Mouse (Mus musculus) stomach, embryonic 14.5 days (tissue): ENCODE data around the gene Ccdc117. TPM values are rescaled to one million over a fixed set of nuclear protein-coding genes. Genes with fewer than 3 reads are reported as not detected.
"Not testable (repeated sequence)": the region's sequence is repeated elsewhere in the genome, so short reads cannot be mapped to it uniquely, and the experiment has no call there.

Experiments
- ATAC-seq: fragments of 200-750 bp; cut with Nextera tagmentation; 2 replicates; pipeline ENCODE4 v1.8.0; 2017; ENCODE audit warnings: low read depth, moderate TSS enrichment; ENCODE audit not compliant: insufficient number of reproducible peaks, insufficient read depth, low FRiP score
- H3K27ac ChIP-seq: fragments of 300-500 bp; sonication (generic); 2 replicates; pipeline ENCODE4 v1.5.1; 2014; ENCODE audit warnings: mild to moderate bottlenecking, low read length, moderate library complexity, mixed read lengths
- H3K27me3 ChIP-seq: fragments of 300-500 bp; sonication (generic); 2 replicates; pipeline ENCODE4 v1.6.1; 2014; ENCODE audit warnings: low read length, control low read depth, mixed read lengths; ENCODE audit not compliant: control insufficient read depth, insufficient read depth
- H3K36me3 ChIP-seq: fragments of 300-500 bp; sonication (generic); 2 replicates; pipeline ENCODE4 v1.6.1; 2014; ENCODE audit warnings: mild to moderate bottlenecking, control low read depth, low read length, moderate library complexity, mixed read lengths; ENCODE audit not compliant: control insufficient read depth, insufficient read depth
- H3K4me1 ChIP-seq: fragments of 300-500 bp; sonication (generic); 2 replicates; pipeline ENCODE4 v1.6.1; 2014; ENCODE audit warnings: low read length, control low read depth, mixed read lengths; ENCODE audit not compliant: control insufficient read depth, insufficient read depth
- H3K4me2 ChIP-seq: fragments of 300-500 bp; sonication (generic); replicated peaks from 2 replicates; pipeline ENCODE4 v1.6.1; 2014; ENCODE audit warnings: low read depth, low read length, control low read depth
- H3K4me3 ChIP-seq: fragments of 300-500 bp; sonication (generic); 2 replicates; pipeline ENCODE4 v1.5.1; 2014; ENCODE audit warnings: low read depth, low read length, control low read depth
- H3K9ac ChIP-seq: fragments of 300-500 bp; sonication (generic); replicated peaks from 2 replicates; pipeline ENCODE4 v1.6.1; 2014; ENCODE audit warnings: low read depth, mild to moderate bottlenecking, control low read depth, low read length, moderate library complexity, mixed read lengths
- H3K9me3 ChIP-seq: fragments of 300-500 bp; sonication (generic); 2 replicates; pipeline ENCODE4 v1.6.1; 2016; ENCODE audit warnings: low read depth, low read length, control low read depth; ENCODE audit not compliant: control insufficient read depth
- WGBS: fragments of 180-500 bp; shearing (Covaris S2); extraction: QIAGEN DNeasy Blood & Tissue Kit; methylation state at CpG from one replicate; pipeline ENCODE4 v1.1.7; 2014; 5-methylcytosine and 5-hydroxymethylcytosine counted together
- polyA plus RNA-seq: library from polyadenylated mRNA; unstranded; fragments of >200 nt; fragmentation: Nextera tagmentation; extraction: Ambion mirVana; gene quantifications from 2 replicates; pipeline ENCODE4 v1.2.1, GENCODE M21; 2014

Ccdc117 gene
- polyA plus RNA-seq, 1 experiment from 2014 or later = 19.4 TPM

GRCm38 (mm10) chr11:5510686-5511085 is 31.3 kb downstream of the Ccdc117 start:
- H3K36me3 ChIP-seq, ATAC-seq, H3K27me3 ChIP-seq, H3K9me3 ChIP-seq, H3K4me2 ChIP-seq, H3K9ac ChIP-seq, H3K4me3 ChIP-seq, H3K4me1 ChIP-seq, H3K27ac ChIP-seq: not testable (repeated sequence)
- WGBS = 63% methylated on average over 1 of the region's 2 CpGs

DNA sequence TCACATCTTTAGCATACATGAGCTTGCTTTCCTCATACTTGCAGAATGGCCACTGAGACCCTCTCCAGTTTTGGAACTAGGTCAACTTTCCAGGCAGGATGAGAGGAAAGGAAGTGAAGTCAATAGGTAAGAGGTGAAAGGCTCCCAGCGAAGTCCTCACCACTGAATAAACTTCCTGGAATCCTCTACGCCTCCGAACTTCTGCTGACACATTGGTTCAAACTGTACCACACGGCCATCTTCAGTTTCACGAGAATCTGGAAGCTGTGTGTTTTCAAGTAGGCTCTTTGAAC is 31.9 kb downstream of the Ccdc117 start:
- no peaks in the 10 kb centered on the region for H3K9me3 ChIP-seq
- no peak overlapping the region for H3K4me2 ChIP-seq
- no peaks in the 10 kb centered on the region for H3K36me3 ChIP-seq
- no peaks in the 10 kb centered on the region for H3K4me1 ChIP-seq
- H3K4me3 ChIP-seq = no peak overlapping the region
- H3K27me3 ChIP-seq = no peaks in the 10 kb centered on the region
- ATAC-seq = no peak
- no peak overlapping the region for H3K27ac ChIP-seq
- WGBS = 68% methylated on average over 5 of the region's 5 CpGs
- H3K9ac ChIP-seq = no peak overlapping the region

DNA sequence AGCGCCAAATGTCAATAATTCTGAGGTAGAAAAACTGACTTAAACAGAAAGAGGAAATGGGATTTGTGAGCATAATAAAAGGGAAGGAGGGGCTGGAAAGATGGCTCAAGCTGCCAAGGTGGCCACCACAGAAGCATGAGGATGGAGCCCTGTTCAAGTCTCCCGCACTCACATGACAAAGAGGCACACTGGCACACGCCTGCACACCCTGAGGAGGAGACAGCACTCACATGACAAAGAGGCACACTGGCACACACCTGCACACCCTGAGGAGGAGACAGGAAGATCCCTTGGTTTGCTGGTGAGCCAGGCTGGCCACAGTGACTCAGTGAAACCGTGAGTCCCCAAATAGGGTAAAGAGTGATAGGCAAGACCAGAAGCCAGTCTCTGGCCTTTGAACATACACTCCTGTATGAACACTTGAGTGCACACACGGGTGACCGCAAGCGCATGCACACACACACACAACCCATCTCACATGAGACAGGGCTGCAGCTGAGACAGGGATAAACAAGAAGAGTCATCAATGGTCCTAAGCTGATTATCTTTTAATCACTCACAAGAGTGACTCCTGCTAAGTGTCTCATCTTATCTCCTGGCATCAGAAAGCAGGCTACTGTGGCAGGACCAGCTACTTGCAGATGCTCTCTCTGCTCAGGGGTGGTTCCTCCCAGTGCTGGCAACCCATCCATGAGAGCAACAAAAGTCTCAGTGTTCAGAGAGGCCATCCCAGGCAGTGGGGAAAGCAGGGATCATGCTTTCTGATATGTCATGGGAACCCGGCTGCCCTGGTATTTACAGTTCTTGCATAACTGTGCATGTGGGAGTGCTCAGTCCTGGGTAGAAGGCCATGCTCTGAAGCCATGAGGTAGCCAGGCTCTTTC is 32.5 kb downstream of the Ccdc117 start:
- WGBS = 81% methylated on average over 8 of the region's 8 CpGs
- Histone ChIP-seq H3K4me3 (no peak overlapping the region), H3K36me3 (no peaks in the 10 kb centered on the region), H3K4me2 (no peak overlapping the region), H3K4me1 (no peaks in the 10 kb centered on the region), H3K27ac (no peak overlapping the region), H3K9ac (no peak overlapping the region), H3K27me3 (no peaks in the 10 kb centered on the region), H3K9me3 (no peaks in the 10 kb centered on the region)
- no peak for ATAC-seq

- peak; percentile 37; the same call in 1 of the 2 replicates for ATAC-seq
- Histone ChIP-seq H3K9ac (no peak overlapping the region; the same call in 1 of the 2 replicates), H3K36me3 (no peaks in the 10 kb centered on the region), H3K9me3 (no peaks in the 10 kb centered on the region), H3K4me3 (peak overlapping the region; percentile 15; the same call in 1 of the 2 replicates), H3K4me1 (no peaks in the 10 kb centered on the region), H3K27ac (0 out of 2 replicates have a peak overlapping the region, but pooled peaks have one; percentile 39), H3K27me3 (no peaks in the 10 kb centered on the region), H3K4me2 (peak overlapping the region; percentile 36; the same call in 1 of the 2 replicates)
- 19% methylated on average over 18 of the region's 18 CpGs for WGBS
Observed at GRCm38 (mm10) chr11:5505856-5506575, 36.0 kb downstream of the Ccdc117 start.

- Histone ChIP-seq H3K4me3 (no peak overlapping the region), H3K4me2 (no peak overlapping the region), H3K9me3 (no peaks in the 10 kb centered on the region), H3K27me3 (no peaks in the 10 kb centered on the region), H3K9ac (no peak overlapping the region), H3K36me3 (no peaks in the 10 kb centered on the region), H3K4me1 (no peaks in the 10 kb centered on the region), H3K27ac (no peak overlapping the region)
- 84% methylated on average over 10 of the region's 10 CpGs for WGBS
- ATAC-seq = no peak
Observed at GRCm38 (mm10) chr11:5502351-5503051, 39.5 kb downstream of the Ccdc117 start.

GRCm38 (mm10) chr11:5500903-5501741 is 40.9 kb downstream of the Ccdc117 start:
- 70% methylated on average over 13 of the region's 13 CpGs for WGBS
- no peak overlapping the region for H3K4me2 ChIP-seq
- H3K4me3 ChIP-seq = no peak overlapping the region
- no peaks in the 10 kb centered on the region for H3K36me3 ChIP-seq
- H3K27ac ChIP-seq = no peak overlapping the region
- ATAC-seq = no peak
- H3K9me3 ChIP-seq = no peaks in the 10 kb centered on the region
- no peaks in the 10 kb centered on the region for H3K4me1 ChIP-seq
- H3K9ac ChIP-seq = no peak overlapping the region
- no peaks in the 10 kb centered on the region for H3K27me3 ChIP-seq

GRCm38 (mm10) chr11:5499961-5500644 is 41.9 kb downstream of the Ccdc117 start:
- Histone ChIP-seq H3K27me3 (no peaks in the 10 kb centered on the region), H3K4me1 (no peaks in the 10 kb centered on the region), H3K9me3 (no peaks in the 10 kb centered on the region), H3K36me3 (no peaks in the 10 kb centered on the region), H3K4me2 (no peak overlapping the region), H3K4me3 (no peak overlapping the region), H3K9ac (no peak overlapping the region), H3K27ac (no peak overlapping the region; the same call in 1 of the 2 replicates)
- ATAC-seq = no peak
- 81% methylated on average over 11 of the region's 11 CpGs for WGBS
